Mouse (Mus musculus) brain, adult 10 weeks (tissue): ENCODE data around the gene Sh3pxd2a. TPM values are rescaled to one million over a fixed set of nuclear protein-coding genes. Genes with fewer than 3 reads are reported as not detected.

Experiments used
- polyA plus RNA-seq: library from polyadenylated mRNA; stranded (reverse); fragments of 350-450 nt; fragmentation: Illumina TruSeq; extraction: RNeasy Lipid Tissue Mini Kit (QIAGEN cat#74804); gene quantifications from one replicate; pipeline ENCODE4 v1.2.3, GENCODE M21; 2015; ENCODE audit warnings: low read depth, low replicate concordance

The Sh3pxd2a gene
- 11.8 TPM for polyA plus RNA-seq

DNA sequence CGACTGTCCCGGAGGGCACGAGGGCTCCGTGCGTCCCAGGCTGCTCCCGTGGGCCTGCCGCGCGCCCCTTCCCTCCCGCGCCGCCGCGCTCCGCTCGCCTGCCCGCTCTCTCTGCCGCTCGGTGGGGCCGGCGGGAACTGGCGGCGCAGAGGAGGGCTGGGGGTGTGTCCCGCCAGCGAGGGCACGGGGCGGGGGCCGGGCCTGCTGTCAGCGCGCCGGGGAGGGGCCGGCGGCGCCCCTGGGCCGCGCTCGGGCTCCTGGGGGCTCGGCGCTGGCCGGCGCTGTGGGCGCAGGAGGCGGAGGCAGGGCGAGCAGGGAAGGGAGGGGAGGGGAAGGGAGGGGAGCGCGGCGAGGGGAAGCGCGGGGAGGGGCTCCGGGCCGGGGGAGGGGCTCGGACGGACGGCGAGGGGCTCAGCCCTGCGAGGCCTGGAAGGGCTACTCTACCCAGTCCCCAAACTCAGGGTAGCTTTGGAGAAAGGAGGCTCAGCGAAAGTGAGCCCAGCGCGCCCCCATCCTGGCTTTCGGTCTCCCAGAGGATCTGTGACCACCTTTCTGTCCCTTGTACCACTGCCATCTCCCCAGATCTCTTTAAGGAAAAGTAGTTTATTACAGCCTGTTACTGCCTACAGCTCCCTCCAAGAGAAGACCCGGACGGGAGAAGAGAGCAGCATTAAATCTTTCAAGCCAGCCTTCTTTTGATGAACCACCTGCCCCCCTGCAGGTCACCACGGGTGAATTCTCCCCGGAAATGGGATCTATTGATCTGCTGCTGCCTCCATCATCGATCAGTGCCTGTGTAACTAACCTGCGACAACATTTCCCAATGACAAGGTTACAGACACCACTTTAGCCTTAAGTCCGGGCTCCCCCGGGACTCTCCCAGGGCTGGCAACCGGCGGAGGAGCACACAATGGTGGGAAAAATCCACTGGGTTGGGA, at the start of gene Sh3pxd2a:
Sh3pxd2a (minus strand) TSS at position 98 of the 938 bp plus-strand sequence.

Other genes with a start within 250 kb of the Sh3pxd2a start
- 20.1 TPM for gene Stn1, start 73.1 kb upstream of the Sh3pxd2a start, polyA plus RNA-seq
- gene Slk, start 115.3 kb upstream of the Sh3pxd2a start, polyA plus RNA-seq, result 36.0 TPM
- 1.0 TPM for gene Col17a1, start 227.7 kb upstream of the Sh3pxd2a start, polyA plus RNA-seq